Mouse (Mus musculus) cerebellum, postnatal 14 days (tissue): Measurements from ENCODE around the gene Ubtd2.
A peak's percentile ranks its signal among the peaks of the same experiment; 100 is the strongest.

Experiments used
- DNase-seq, 2 experiments: peaks; one replicate each; pipeline ENCODE4 v3.0.0; 2021; ENCODE audit warnings: mixed read lengths in 2 of 2

The Ubtd2 gene

DNA sequence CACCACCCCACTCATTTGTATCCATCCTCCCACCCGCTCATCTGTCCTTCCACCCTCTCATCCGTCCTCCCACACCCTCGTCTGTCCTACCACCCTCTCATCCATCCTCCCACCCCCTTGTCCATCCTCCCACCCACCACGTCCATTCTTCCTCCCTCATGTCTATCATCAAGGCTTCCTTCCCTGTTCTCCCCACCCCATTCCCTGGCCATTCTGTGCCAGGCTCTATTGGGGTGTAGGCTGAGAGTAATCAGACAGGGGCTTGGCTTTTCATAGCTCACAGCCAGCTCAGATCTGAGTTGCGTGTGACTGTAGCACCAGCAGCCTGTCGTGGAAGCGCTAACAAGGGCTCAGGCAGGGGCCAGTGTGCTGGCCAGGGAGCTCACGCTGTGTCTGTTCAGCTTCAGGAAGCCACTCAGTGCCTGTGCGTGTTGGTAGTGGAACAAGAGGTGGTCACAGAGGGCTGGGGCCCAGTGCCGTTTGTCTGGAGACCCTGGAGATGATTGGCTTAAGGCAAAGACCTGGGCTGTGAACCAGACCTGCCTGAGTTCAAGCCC is 92.3 kb downstream of the Ubtd2 start:
- peak; percentile 22 to 37 for DNase-seq

DNA sequence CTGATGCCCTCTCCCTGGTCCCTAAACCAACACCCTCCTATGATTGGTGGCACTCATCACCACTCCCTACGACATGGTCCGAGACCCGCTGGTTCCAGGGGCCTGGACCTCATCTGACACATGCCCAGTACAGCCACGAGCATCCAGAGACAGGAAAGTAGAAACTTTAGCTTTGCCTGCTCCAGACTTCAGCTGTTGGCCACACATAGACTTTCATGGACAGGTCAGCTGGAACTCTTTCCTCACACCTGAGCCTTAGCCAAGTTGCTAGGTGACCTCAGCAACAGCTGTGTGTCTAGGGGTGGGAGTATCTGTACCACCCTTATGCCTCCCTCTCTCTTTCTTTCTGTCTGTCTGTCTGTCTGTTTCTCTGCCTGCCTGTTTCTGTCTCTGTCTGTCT is 93.1 kb downstream of the Ubtd2 start:
- DNase-seq, result no peak

DNA sequence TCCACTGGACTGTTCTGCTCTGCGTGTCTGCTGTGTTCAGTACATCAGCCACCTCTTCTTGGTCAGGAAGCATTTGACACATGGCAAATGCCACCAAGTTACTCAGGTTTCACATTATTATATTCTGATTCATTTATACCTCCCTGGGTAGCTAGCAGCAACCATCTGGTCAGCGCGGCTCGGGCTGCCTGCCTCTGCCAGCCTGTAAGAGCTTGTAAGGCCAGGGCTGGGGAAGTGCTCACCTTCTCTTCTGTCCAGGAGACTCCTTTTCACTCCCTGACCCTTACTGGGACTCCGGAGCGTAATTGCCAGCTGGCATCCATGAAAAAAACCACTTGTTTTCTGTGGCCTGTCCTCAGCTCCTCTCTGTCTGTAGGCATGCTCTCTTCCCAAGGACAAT is 94.1 kb downstream of the Ubtd2 start:
- DNase-seq, result peak; percentile 57 to 69

DNA sequence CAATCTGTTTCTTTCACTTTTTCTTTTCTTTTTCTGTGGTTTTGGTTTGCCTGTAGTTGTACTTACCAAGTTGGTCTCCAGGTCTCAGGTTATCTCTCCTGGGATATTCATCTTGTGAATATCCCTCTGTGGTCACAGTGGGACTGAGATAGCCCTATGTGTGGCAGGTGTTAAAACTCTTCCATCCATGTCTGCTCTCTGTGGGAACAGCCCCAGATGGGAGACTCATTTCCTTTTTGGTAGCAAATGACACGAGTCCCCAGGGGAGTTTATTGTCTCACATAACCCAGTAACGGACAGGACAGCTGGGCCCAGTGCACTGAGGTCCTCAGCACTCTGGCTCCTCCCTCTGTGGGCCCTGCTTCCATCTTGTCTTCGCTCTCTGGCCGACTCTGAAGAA is 94.9 kb downstream of the Ubtd2 start:
- DNase-seq, result no peak

DNA sequence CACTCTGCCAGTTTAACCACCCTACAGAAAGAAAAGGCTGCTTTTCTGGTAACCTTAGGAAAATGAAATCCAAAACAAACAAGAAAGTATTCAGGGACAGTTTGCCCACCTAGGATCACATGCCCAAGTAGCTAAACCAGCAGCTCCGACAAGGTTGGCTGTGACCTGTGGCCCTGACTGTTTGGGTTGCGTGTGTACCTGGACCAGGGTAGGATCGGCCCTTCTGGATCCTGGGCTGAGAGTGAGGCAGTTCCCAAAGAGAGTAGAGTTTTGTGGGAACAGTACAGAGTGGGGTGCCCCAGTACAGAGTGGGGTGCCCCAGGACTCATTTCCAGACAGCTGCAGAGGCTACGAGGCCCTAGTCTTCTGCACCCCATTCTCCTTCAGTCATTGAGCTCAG is 95.9 kb downstream of the Ubtd2 start:
- DNase-seq, result no peak

DNA sequence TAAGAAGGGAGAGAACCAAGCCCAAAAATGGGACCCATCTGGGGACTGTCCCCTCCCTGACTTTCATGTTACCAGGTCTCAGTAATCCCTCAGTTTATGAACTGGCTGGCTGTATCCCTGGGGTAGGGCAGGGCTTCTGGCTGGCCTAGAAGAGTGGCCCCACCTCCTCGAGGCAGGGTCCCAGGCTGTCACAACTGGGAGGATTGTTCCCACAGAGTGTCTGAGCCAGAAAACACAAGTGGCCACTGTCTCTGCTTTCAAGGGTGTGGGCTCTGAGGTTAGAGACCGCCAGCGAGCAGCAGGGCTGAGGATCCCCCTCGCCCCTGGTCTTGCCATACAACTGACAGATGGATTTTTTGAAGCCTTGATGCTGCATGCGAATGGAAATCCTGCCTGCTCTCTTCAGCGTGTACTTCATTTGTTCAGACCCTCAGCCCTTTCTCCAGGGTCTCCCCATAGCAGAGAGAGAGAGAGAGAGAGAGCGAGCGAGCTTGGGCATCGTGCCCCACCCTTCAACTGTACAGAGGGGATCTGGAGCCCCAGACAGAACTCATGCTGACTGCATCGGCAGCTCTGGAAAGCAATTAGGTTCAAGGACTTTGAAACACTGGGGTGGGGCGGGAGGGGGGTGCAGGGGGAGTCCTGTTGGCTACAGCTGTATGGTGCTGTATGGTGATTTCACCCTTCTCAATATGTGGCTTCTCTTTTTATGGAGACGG is 96.6 kb downstream of the Ubtd2 start:
- no peak for DNase-seq

DNA sequence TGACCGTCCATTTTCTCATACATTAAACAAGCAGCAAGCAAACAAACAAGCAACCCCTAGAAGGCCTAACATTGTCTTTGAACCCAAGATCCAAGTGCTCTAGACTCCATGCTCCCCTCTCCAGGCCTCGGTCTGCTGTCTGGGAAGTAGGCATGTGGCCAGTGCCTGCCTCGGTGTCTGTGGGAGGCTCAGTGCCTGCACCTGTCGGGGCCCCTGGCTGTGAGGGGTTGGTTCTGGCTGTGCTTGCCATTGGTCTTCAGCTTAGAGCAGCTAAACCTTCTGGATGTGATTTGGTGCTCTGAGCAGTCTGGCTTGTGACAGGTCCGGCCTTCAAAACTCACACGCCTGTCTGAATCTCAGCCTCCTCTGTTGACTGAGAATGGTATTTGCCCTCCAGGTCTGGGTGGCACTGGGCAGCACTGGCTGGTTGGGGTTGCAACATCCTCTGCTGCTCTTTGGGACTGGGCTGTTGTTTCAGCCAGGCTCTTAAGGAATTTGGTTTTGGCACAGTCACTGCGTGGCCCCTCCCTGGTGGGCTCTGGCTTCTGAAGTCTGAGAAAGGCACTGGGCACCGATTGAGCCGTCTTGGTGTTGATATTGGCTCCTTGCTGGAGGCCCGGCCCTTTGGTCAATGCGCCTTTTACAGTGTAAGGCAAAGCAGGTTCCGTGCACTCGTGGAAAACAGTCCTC is 97.4 kb downstream of the Ubtd2 start:
- peak in 1 of 2 experiments; percentile 43 for DNase-seq

DNA sequence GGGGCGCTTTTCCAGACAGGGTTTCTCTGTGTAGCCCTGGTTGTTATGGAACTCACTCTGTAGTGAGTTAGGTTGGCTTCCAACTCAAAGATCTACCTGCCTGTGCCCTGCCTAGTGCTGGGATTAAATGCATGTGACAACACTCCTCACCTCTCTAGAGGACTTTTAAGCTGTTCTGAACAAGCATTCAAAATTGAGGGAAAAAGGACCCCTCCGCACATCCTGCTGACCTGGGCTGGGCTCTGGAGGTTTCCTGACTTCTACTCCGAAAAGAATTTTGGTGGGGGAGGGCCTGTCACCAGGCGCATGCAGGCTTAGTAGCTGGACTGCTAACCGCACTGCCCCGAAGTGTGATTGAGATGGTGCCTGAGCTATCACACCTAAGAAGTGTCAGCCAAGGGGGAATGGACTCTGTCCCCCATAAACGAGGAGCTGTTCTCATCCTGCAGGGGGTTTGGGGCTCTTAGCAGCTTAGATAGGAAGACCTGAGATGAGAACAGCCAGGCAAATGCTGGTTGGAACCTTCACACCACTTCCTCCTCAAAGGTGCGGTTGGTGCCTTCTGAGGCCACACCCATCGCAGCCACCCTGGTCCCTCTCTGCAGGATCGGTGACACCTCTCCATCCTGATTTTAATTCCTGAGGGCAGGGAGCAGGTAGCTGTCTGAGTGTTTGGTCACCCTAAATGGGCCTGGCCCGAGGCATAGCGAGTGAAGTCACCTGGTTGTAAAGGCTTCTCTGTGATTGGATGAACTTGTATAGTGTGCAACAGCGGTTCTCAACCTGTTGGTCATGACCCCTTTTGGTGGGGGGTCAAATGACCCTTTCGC is 98.4 kb downstream of the Ubtd2 start:
- DNase-seq, result no peak

DNA sequence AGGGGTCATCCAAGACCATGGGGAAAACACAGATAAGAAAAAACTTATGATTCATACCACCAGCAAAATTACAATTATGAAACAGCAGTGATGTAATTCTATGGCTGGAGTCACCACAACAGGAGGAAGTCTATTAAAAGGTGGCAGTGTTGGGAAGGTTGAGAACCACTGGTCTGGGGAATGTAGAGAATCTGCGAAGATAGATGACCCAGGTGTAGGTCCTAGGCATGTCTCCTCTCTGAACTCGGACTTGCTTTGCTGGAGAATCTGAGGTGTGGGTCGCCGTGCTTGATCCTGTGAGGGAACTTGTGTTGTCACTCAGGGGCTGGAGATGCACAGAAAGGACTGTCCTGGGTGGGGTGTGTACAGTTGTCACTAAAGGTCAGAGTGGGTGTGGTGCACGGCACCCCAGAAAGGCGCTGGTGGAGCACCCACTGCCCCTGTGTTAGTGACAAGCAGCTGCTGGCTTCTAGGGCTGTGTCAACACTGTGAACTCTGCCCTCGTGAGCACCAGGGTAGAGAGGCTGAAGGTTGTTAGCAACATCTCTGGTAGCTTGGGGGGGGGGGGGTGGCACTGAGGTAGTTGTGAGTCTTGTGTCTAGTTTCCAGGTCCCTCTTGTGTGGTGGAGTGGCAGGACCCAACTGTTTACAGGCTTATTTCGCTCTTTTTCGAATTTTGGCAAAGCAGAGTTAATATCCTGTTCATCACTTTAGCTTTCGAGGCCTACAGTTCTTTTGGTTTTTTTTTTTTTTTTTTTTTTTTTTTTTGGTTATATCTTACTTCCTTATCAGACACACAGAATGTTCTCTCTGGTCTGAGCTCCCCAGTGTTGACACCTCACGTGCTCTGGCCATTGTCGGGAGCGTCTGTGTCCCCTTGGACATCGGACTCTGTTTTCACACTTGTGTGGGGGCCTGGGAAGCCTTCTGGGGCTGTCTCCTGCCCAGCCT is 99.2 kb downstream of the Ubtd2 start:
- no peak for DNase-seq

DNA sequence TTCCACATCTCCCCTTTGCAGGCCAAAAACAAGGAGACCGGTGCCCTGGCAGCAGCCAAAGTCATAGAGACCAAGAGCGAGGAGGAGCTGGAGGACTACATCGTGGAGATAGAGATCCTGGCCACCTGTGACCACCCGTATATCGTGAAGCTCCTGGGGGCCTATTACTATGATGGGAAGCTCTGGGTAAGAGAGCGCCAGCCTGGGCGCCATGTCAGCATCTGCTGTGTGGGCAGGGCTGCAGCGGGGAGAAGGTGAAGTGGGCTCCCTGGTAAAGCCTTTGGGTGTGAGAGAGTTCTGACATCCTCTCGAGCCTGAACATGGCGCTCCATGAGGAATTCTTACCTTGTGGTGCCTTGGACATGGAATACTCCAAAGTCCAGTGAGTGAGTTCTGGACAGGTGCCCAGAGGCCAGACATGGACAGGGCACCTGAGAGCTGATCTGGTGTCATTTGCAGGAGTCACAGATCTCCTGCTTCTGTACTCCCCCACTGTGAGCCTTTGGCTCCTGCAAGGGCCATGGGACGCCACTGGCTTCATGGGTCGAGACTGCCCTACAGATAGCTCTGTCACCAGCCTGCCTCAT is 100.0 kb downstream of the Ubtd2 start:
- DNase-seq, result no peak

DNA sequence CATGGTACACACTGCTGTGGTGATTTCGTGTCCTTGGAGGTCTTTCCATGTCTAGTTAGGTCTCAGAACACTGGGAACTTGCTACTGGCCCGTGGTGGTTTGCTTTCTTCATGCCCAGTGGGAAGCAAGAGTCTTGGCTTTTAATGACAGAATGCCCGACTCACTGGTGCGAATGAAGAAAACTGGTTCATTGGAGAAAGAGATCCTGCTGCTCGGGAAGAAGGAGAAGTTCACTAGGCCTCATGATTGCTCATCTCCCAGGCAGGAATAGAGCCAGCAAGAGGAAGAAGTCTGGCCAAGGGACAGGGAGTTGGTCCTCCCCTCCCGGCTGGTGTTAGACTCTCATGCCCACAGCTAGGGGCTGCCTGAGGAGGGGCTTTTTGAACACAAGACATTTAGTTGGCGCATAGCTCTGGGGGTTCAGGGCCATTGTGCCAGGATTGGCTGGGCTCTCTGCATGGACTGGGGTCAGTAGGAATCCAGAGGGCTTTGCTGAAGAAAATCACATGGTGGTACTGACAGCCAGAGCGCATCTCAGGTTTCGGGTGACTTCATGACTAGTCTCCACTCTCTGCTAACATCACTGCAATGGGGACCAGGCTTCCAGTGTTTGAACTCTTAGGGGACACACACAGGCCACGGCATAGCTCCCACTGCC is 101.3 kb downstream of the Ubtd2 start:
- peak in 1 of 2 experiments; percentile 35 for DNase-seq

DNA sequence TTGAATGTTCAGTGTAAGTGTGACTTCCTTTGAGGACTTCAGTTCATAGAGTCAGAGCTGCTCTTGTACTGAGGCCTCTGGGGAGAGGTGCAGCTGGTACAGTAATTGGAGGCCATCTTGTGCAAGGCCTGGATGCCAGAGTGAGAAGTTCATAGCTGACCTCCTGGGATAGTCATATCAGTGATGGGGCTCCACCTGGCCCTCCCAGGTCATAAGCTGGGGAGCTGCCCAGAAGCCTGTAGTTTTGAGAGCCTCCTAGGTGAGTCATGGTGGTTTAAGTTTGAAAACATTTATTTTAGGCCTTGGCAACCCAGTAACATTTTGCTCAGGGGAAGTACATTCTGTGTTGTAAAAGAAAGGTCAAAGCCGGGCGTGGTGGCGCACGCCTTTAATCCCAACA is 102.9 kb downstream of the Ubtd2 start:
- no peak for DNase-seq

DNA sequence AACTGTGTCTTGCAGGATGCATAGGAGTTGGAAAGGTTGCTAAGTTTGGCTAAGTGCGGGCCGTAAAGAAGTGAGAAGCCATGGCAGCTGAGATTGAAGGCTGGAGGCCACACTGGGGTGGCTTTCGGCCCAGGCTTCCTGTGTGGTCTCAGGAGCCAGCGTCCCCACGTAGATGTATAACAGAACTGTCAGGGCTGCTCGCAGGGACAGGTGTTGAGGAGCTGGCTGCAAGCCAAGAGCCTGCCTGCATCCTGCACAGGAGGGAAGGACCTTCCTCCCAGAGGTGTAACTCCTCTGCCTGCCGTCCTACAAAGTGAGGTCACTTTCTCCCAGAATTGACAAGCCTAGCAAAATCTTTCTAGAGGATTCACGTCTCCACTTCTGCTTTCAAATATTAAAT is 103.5 kb downstream of the Ubtd2 start:
- no peak for DNase-seq

DNA sequence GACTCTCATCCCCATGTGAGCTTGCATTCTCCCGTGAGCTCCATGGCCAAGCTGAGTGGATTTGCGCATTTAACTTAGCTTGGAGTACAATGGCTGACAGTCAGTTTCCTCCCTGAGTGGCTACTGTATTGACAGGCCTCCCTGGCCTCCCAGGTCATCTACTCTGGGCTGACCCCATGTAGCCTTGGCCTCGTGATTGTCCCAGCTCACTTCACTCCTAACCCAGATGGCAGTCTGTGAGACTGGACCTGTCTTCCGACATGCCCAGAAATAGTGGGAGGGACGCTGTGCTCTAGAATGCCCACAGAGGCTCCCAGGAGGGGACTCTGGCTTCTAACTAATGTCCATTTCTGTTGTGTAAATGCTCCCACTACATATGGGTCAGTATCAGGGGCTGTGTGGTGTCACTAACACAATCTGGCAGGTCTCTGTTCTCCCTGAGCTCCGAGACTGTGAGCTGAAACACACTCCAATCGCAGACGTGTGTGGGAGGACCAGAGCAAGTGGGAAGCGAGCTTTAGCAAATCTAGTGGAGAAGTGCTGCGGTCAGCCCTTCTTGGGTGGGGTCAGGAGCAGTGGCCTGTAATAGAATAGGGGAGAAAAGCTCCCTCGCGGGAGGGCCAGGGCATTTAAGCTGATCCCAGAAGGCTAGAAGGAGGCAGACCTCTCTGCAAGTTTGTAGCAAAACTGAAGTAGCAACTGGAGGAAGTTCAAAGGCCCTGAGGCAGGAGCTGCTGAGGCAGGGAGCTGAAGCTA is 105.0 kb downstream of the Ubtd2 start:
- no peak for DNase-seq

DNA sequence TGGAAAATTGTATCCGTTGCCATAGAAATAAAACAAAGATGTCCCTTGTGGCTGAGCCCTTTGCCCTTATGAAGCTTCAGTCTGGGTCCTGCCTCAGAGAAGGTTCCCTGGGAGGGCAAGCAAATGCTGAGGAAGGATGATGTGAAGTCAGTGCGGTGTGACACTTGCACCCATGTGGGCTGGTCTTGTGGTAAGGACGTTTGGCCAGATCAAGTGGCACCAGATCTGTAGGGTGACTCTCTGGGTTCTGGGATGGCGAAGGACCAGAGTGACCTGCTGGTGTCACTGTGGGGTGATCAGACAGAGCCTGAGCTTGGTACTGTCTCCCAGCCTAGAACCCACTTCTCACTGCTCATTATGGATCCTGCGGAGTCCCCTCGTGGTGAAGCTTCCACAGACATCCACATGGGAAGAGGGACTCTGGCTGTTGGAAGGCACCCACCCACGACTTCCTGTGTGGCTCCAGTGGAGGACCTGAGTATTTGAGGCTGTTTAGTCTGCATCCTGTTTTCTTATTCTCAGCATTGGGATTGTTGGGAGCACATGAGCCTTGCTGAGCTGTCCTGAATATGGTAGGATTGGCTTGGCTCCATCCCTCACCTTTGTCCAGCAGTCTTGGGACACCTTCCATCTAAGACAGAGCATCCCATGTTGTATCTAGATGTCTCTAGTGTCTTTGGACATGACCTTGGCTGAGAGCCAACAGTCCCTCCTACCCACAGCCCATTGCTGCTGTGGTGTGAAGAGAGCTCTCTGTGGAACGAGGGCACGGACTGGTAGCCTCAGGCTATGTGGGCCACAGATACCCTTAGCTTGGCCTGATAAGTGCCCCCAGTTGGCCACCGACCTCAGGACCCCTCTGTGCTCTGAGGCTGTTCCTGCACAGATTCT is 106.5 kb downstream of the Ubtd2 start:
- no peak for DNase-seq

DNA sequence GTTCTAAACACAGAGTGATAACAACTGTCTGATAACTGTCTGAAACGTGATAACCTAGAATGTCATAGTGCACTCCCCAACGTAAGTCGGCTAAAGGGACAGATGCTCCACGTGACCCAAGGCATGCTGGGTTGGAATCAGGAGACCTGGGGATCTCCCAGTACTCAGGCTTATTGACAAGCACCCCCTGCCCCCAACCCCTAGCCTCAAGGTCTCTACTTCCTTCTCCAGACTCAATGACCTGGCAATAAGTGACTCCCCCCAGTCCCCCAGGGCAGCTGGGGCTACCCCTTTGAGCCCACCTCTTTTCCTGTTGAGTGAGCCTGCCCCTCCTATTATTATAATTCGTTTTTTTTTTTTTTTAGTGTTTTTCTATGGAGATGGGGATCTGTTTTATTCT is 107.5 kb downstream of the Ubtd2 start:
- no peak for DNase-seq

DNA sequence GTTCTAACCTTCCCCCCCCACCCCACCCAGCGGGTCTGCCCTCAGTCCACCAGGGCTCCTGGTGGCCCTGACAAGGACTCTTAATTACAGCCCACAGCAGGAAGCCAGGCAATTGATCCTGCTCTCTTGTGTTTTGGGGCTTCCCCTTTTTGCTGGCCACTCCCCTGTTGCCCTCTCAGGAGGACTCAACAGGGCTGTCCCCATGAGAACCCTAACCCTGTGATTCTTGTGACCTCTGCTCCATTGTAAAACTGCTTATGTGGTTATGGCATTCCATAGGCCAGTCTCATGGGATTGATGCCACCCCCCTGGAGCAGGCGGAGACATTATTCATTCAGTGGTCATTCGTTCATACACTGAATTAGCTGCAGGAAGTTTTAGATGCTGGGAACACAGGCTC is 108.5 kb downstream of the Ubtd2 start:
- no peak for DNase-seq

DNA sequence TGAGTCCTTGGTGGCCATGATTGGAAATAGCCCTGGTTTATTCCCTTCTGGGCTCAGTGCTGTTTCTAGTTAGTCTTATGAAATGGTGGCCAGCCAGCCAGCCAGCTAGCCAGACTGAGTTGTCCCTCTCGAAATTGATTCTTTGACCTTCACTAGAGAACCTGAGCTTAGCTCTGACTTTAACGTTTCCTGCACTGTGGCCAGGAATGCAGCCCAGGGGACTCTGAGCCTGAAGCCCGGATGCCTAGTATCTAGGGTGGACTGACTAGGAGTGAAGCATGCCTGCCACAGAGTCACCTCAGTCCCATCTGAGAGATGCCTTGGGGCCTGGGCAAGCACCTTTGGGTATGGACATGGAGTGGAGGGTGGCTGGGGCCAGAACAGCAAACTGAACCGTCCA is 109.5 kb downstream of the Ubtd2 start:
- no peak for DNase-seq

DNA sequence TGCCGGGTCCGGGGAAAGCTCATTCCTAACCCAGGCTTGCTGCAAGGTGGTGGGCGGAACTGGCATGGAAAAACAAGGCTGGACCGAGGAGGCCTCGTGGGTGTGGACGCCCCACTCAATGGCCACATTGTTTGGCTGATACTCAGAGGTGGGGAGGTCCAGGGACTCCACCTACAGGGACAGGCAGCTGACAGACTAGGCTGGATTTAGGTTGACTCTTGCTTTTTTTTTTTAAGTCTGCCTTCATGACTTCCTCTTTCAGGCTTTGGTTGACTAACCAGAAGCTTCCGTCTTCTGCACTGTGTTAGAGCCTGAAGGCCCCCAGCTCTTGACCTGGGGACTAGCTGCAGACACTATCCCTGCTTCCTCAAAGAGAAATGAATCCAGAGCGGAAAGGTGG is 109.9 kb downstream of the Ubtd2 start:
- DNase-seq, result no peak

DNA sequence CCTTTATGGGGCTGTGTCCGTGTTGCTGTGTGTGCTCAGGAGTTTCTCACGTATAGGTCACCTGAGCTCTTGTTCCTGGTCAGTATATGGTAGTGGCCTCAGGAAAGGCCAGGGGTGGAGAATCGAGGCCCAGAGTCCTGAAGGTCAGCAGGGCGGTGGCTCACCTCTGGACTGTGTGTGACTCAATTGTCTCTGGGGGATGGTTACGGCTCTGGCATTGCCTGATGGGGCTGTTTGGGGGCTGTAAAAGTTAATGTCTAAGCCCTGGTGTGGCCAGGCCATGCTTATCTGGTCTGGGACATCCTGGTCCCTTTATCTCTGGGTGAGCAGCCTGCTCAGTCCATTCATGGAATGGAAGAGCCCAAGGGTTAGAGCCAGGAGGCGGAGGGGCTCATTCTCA is 111.0 kb downstream of the Ubtd2 start:
- no peak for DNase-seq
